Mouse (Mus musculus): ENCODE data around the gene Gm28230.

GRCm38 (mm10) chr2:74696442-74697335, 29.8 kb upstream of the Gm28230 start:
- TF ChIP-seq POLR2A (IDR thresholded peaks at IDR 0.05; ENCODE audit: borderline replicate concordance, control insufficient read depth, low read depth, low read length) (no peak), CTCF (IDR thresholded peaks at IDR 0.05; ENCODE audit: control insufficient read depth, insufficient read depth, low read length) (no peak)
